Mouse (Mus musculus): ENCODE measurements around the gene Tppp3.

The Tppp3 gene

DNA sequence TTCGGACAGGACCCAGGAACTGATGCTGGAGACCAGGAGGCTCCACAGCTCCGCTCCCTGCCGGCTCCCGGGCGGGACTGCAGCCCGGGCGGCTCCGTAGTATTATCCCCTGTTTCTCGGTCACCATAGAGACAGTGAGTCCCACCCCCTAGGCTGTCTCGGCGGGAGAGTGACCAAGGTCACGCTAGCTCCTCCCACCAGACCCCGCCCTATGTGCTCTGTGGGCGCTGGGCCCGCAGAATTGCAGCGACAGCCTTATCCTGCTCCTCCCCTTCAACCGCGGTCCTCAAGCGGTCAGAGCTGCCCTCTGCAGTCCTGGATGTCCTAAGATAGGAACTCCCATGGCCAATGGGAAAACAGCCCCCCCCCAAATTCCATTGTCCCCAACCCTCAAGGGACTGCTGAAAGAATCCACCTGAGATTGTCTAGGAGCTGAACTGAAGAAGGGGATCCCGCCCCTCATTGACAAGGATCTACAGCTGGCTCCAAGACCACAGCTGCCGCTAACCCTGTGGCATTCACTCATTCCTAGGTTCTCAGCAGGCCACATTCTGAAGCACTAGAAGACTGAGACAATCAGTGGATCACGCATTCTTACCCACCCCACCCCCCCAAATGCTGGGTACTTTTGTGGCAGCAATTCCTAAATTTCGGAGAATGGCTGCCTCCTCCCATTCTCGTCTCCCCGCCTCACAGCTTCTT lies at the start of gene Tppp3:
TSS of gene Tppp3 (minus strand) at position 213 of the 702 bp plus-strand sequence.
- peak; percentile 96 for DNase-seq

DNA sequence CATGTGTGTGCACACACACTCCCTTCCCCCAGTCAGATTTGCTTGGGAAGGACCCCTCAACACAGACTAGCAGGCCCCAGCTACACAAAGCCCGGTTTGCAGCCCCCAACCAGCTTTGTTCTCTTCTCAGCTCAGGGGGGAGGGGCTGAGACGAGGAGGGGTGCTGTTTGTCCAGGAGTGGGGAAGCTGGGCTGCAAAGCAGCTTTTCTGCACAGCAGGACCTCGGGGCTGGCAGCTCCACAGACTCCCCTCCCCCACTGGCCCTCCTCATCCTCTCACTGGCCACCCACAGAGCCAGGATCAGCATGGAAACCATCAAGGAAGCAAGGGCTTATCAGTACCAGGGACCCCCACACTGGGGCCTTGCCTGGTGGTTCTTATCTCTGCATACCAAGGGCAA lies 49.7 kb upstream of the Tppp3 start:
- no peak for DNase-seq

DNA sequence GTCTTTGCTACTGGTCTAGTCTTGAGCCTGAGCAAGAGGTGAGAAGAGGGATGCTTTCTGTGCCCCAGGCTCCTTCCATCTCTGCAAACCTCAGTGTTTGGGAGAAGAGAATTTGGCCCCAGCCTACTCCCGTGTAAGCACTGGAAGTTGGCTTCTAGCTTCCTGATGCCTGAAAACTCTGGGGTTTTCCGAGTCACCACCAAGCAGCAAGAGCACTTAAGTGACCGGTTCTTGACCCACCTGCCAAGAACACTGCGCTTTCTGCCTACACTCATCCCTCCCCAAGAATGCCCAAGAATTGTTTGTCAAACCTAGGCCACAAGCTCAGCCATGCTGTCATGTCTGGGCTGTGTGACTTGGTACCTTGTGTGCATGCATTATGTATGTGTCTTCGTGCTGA lies 49.2 kb upstream of the Tppp3 start:
- DNase-seq: no peak

DNA sequence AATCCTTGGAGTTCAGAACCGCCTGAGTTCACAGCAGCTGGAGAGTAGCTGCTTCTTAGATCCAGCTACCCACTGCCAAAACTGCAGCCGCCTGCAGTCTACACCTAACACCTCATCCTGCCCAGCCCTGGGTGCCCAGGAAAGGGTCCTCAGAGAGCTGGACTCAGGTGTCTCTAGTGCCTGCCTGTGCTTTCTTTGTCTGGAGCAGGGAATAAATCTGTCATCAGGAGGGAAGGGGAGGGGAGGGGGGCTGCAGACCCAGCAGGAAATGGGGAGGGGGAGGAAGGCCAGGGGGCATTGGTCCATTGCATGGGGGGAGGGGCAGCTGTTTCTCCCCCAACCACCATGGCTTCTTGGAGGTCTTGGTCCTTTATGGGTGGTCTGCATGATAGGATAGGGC lies 48.3 kb upstream of the Tppp3 start:
- DNase-seq: no peak

DNA sequence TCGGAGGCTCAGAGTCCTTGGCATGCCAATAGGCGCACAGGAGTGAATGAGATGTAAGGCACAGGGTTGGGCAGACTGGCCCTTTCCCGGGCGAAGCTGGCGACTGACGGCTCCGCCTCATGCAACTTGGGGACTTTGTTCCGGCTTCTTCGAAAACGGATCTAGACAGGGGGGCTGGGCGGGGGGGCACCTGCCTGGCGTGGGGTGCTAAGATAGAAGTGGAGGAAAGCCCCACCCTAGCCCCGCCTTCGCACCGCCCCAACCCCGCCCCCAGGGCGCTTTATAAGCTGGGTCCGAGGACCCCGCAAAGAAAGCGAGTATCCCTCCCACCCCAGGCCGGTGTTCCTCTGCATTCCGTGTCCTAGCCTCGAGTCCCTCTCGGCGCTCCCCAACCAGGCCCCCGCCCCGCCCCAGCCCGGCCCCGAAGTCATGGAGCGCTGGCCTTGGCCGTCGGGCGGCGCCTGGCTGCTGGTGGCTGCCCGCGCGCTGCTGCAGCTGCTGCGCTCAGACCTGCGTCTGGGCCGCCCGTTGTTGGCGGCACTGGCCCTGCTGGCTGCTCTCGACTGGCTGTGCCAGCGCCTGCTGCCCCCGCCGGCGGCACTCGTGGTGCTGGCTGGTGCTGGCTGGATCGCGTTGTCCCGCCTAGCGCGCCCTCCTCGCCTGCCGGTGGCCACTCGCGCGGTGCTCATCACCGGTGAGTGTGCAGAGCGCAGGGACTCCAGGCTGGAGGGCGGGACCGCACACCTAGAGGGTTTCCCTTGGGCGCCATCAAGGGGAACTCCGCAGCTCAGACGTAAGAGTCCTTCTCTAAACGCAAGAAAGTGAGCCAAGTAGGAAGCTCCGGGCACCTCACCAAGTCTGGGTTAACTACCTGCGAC lies 47.3 kb upstream of the Tppp3 start, which contains the start of gene Hsd11b2:
TSS of gene Hsd11b2 (plus strand) at position 320 of the 878 bp plus-strand sequence.
- DNase-seq: peak; percentile 45

DNA sequence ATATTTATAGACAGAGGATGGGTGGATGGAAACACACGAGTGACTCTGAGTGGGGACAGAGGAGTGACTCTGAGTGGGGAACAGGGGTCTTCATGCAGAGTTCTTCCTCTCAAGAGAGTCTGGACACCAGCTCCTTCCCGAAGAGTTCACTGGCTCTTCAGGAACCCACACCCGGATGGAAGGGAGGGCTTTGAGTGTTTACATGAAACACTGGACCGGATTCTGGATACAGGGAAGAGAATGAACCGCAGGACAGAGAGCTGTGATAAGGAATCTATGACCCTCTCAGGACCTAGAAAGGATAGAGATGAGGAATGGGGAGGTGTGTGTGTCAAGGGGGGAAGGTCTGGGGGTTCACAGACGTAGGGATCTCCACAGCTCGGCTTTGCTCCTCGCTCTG lies 46.0 kb upstream of the Tppp3 start:
- DNase-seq: no peak

DNA sequence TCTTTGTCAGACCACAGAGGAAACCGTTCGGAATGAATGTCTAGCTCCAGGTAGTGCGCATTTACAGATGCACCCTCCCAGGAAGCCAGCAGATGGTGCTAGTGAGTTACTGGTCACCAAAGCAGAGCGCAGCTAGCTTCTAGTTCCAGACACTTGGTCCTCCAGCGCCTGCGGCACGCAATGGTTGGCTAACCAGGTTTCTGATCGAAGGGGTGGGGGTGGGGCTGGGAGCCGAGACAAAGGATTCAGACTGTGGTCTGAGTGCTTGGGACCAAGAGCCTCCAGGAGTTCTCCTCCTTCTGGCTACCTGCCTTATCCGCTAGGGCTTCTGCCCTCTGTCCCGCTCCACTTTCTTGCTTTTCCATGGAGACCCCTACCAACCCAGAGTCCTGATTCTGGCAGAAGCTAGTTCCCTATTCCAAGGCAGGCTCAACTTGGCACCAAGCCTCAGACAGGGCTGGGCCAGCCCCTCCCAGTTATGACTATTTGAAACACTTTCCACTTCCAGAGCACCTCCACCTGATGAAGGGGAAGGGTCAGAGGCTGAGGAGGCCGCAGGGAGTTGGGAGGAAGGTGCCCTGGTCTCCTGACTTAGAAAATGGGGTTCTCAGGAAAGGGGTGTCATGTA lies 44.8 kb upstream of the Tppp3 start:
- DNase-seq: peak; percentile 85

DNA sequence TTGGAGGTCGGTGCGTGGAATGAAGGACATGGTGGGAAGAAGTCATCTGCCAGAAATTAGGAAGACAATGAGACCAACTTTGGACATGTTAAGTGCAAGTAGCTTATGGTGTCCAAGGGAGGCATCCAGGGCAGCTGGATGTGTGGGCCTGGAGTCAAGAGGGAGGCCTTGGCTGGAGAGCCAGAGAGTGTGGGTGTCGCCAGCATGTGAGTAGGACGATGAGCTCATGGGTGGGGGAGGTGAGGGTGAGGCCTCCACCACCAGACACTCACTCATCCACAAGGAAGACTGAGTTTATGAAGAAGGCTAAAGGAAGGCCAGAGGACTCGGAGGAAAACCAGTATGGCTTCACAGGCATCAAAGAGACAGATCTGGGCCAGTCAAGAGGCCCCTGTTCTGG lies 43.3 kb upstream of the Tppp3 start:
- DNase-seq: no peak

DNA sequence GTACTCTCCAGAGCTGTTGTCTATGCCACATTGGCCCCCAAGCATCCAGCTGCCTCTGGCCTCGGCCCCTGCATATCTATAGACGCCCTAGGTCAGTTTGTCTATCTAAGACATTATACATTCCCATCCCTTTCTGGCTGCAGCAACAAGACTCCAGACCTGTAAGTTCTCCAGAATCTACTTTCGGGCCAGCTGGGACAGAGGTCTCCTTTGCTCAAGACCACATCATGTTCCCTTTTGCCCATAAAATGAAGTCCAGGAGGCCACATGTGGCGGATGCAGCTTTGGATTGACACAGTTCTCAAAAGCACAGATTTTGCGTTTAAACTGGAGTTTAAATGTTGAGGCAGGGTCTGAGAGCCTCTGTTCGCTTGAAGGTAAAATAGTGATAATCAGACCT lies 42.9 kb upstream of the Tppp3 start:
- no peak for DNase-seq

DNA sequence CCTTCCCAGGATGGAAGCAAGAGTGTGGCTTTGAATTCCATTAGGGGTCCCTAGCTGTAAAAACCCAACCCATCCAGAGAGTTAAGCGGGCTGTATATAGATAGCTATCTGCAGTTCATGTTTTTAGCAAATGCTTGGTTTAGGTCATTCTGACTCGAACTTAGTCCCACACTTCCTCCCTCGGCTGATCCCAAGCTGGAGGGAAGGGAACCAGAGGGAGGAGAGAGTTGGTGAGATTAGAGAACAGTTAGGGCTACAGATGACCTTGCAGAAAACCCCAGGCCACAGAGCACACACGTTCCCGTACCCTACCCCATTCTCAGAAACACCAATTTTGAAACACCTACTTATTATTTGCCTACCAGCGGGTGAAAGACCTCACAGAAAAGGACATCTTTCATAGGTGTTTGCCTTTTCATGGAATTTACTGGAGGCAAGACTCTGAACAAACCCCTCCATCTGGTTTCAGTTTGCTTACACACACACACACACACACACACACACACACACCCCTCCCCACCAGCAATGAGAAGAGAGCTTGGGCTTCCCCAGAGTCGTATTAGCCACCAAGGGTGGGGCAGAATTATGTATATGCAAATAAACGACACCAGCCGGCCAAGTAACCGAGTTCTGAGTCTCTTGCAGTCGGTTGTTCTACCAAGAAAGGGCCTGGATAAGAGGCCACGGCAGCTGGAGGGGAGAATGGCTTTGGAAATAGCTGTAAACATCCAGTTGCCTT lies 38.8 kb upstream of the Tppp3 start:
- no peak for DNase-seq

DNA sequence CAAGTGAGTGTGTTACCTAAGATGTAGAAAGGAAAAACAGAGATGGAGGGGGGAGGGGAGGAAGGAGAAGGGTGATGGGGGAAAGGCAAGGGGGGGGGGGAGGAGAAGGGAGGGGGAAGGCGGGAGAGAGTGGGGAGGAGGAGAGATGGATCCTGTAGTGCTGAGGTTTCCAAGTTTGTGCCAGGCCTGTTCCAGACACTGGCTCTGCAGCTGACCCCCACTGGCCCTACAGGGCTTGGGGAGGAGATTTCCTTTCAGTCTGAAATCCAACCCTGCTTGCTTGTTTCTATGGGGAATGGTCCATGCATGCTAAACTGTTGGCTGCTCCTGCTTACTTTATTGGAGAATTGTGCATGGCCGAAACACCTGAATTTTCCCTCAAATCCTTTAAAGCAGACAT lies 37.4 kb upstream of the Tppp3 start:
- DNase-seq: no peak

DNA sequence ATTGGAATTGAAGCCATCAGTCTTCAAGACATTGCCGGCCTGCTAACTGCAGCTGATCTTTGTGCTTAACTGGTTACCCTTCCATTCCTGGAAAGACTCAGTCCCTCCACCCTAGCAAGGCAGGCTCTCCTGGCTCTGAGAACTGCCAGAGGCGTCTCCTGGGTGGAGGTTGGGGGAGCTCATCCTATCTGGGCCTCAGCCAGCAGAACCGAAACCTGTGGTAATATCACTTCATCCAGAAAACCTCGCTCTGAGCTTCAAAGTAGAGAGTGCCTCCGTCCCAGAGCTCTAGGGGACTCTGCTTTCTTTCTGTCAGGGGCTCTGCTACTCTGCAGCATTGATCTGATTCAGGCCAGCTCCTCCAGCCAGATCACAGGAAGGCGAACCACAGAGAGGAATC lies 35.7 kb upstream of the Tppp3 start:
- no peak for DNase-seq

DNA sequence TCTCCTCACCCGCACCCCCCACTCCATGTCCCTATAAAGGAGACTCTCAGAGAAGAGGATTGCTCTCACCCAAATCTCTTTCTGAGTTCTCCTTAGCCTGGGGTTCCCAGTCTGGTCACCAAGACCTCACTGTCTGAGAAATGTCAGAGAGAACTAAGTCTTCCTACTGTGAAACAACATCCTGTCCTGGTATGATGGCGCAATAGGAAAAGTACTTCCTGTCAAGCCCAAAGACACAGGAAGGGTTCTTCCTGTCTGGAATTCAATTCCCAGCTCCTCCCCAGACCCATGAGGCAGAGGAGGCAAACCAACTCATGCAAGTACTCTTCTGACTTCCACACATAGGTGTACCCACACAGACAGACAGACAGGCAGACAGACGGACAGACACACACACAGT lies 33.3 kb upstream of the Tppp3 start:
- peak; percentile 50 for DNase-seq

DNA sequence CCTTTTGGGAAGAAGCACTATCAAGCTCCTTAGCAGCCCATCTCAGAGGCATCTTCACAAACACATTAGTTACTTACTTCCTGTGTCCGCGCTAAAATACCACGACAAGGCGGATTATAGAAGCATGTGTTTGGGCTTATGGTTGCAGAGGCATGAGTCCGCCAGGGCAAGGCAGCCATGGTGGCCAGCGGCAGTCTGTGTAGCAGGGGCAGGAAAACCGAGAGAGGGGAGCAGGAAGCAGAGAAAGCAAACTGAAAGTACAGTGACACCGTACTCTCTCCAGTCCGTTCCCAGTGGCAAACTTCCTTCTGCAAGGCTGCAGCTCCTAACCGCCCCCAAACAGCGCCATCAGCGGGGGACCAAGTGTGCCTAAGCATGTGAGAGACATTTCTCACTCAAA lies 28.5 kb upstream of the Tppp3 start:
- DNase-seq: no peak

DNA sequence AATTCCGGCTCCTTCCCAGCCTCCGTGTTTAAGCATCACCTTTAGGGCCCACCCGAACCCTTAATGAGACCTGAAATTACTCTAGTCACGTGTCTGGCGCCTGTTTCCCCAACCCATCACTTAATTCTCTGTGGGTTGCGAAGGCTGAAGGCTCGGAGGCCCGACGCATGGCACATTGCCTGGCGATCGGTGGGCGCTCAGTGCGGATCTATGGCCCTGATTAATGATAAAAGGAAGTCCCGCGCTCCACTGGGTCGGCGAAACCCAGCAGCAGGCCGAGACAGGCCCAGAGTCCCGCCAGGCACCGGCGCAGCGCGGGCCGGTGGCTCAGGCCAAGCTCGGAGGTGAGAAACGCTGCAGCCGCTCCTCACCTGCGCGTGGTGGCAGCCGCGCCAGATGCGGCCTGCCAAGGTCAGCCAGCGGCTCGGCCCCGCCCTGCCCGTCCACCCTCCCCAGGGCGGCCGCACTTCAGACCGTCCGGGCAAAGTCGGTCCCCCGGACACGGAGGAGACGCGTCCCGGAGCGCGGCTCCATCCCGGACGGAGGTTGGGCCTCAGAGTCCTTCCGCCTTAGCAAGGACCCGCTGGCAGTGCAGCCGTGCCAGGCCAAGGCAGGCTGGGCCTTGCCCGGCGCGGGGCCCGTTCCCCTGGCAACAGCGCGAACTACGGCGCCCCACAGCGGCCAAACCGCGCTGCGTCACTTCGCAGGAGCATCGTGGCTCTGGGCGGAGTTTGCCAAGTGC lies 25.3 kb upstream of the Tppp3 start, which contains the start of gene Zdhhc1:
TSS of gene Zdhhc1 (minus strand) at position 464 of the 742 bp plus-strand sequence.
- DNase-seq: peak; percentile 88

DNA sequence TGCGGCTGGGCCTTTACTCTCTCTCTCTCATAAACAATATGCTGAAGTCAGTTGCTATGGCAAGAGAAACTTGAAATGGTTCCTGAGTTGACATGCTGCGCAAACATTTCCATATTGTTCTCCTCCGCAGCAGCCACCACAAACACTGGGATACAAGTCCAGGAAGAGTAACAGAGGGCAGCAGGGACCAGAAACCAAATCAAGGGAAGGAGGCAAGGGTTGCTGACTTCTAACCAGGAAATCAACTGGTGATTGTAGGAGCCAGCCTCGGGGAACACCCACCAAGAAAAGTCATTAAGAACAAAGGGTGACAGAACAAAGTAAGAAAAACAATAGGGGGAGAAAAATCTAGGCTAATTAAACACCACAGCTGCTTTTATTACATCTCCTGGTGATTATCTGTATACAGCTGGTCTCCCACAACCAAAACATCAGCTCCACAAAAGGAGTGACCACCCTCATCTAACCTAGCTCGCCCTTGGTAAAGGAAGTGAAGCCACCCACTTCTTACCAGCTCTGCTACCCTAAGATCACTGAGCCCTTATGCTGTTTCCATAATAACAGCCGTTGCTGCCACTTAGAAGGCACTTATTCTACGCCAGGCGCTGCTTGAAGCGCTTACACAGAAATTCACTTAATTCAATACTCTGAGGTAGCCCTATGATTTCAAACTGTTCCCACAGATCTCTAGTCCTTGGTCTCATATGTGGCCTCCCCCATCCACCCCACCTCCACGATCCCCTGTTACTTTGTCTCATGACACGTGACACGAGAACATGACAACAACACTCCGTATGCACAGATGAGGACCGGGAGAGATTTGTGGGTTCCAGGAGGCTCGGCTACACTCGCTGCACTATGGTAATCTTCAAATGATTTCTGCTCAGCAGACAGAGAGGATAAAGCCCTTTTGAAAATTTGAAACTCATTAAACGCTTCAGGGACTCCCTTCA lies 24.3 kb upstream of the Tppp3 start:
- no peak for DNase-seq

DNA sequence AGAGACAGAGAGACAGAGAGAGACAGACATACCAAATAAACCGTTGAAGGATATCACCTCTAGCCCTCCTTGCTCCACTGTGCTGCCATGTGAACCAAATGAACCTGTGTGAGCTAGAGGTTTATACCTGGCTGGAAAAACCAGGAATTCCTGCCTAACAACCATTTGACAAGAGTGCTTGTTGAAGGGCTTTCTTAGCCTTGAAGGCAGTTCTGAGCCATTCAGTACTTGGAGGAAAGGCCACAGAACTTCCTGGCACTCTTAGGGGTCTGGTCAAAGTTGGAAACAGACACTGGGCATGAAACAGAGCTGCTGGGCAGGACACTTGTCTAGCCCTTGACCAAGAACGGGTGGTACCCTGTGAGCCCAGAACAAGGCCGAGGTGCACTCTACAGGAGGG lies 23.2 kb upstream of the Tppp3 start:
- no peak for DNase-seq

DNA sequence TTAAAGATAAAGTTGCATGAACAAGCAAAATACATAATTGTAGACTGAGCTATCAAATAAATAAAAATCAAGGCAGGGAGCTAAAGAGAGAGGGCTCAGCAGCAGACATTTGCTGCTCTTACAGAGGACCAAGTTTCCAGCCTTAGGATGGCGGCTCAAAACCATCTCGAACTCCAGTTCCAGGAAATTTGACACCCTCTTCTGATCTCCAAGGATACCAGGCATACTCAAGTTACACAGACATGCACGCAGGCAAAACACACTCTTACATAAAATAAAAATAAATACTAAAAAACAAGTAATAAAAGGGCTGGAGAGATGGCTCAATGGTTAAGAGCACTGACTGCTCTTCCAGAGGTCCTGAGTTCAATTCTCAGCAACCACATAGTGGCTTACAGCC lies 22.2 kb upstream of the Tppp3 start:
- DNase-seq: no peak

DNA sequence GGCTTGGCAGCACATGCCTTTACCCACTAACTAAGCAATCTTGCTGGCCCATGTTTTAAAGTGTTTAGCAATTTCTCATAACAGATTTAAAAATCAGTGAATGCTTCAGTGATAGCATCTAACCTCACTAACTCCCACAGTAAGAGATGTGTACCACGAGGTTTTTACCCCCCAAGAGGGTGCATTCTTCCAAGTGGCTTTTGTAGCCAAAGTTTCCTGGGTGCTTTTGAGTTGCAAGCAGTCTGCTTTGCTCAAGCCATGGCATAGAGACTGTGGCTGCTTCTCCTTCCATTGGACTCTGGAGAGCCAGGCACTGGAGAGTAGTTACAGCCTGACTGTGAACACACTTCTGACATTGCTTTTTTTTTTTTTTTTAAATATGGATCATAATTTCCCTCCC lies 18.0 kb upstream of the Tppp3 start:
- no peak for DNase-seq

DNA sequence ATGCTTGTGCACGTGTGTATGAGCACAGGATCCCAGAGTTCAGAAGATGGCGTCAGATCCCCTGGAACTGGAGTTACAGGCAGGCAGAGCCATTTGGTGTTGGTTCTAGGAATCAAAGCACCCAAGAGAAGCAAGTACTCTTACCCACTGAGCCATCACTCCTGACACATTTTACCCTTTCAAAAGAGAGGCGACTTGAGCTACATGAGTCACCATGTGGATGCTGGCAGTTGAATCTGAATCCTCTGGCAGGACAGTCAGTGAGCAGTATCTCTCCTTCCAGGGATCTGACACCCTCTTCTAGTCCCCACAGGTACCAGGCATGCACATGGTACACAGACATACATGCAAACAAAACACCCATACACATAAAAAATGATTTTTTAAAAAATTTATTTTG lies 16.8 kb upstream of the Tppp3 start:
- no peak for DNase-seq

DNA sequence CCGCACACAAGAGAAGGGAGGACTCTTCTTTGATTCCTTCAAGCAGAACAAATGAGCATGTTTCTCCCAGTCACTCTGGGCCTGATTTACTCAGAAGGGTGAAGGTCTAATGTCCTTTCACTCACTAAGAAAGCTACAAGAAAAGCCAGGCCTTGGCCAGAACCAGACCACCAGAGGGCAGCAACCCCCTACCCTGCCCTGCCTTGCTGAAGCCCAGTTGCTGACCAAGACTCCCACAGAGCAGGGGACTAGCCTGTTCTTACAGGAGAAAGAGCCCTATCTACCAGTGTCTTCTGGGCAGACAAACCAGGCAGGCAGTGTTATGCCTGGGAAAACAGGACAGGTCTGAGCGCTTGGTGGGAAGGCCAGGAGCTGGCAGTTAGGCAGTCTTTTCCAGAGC lies 13.1 kb upstream of the Tppp3 start:
- DNase-seq: peak; percentile 92
